Mouse (Mus musculus): ENCODE results near the gene H3f3b.
"Not testable (repeated sequence)": the region's sequence is repeated elsewhere in the genome, so short reads cannot be mapped to it uniquely, and the experiment has no call there.

H3f3b gene

DNA sequence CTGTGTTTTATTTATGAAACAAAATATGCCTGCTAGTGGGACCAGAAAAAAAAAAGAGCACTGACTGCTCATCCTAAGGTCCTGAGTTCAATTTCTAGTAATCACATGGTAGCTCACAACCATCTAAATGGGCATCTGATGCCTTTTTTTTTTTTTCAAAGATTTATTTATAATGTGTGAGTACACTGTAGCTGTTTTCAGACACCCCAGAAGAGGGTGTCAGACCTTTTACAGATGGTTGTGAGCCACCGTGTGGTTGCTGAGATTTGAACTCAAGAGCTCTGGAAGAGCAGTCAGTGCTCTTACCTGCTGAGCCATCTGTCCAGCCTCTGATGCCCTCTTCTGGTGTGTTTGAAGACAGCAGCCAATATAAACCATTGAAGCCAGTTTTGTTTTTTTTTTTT lies 7.2 kb downstream of the H3f3b start:
- DNase-seq, result no peak

DNA sequence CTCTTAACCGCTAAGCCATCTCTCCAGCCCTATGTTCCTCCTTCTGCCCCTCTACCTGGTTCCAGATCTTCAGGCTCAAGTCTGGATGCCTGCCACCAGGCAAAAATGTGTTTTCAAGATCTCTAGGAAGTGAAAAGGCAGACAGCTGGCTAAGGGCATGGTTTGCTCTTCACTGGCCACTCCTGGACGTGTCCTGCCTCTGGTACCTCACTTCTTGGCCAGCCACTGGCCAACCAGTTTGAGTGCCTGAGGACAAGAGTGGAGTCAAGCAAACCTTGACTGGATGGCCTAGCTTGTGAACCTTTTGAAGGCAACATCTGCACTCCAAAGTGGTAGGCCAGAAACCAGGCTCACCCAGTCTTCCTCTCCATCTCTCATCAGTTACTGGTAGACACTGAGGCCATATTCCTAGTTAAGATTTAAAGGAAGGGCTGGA lies 7.8 kb downstream of the H3f3b start:
- no peak for DNase-seq

DNA sequence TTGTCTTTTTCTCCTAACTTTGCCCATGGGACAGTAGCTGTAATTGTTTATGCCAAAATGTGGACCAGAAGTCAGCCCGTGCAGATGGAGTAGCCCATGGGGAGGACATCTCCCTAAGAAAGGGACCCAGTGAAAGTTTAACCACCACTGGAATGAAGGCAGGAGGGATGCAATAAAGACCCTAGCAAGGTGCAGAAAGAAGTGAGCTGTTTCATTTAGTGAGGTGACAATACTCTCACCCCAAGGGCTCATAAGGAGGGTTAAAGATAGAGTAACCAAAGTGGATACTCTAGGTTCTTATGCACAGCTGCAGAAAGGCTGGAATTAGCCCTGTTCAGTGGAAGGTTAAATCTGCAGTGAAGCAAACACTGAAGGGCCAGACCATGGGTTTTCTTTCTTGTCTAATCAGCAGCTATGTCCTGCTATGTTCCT lies 8.4 kb downstream of the H3f3b start:
- no peak for DNase-seq

DNA sequence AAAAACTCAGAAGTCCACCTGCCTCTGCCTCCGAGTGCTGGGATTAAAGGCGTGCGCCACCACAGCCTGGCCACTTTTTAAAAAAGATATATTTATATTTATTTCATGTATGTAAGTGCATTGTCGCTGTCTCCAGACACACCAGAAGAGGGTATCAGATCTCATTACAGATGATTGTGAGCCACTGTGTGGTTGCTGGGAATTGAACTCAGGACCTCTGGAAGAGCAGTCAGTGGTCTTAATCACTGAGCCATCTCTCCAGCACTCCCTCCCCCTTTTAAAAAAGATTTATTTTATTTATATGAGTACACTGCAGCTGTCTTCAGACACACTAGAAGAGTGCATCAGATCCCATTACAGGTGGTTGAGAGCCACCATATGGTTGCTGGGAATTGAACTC lies 8.9 kb downstream of the H3f3b start:
- not testable (repeated sequence) for DNase-seq

- DNase-seq, result peak in 1 of 2 experiments; percentile 32
These were observed 9.7 kb downstream of the H3f3b start for GRCm38 (mm10) chr11:116018106-116018505.

- DNase-seq, result no peak
These were observed 12.9 kb downstream of the H3f3b start for GRCm38 (mm10) chr11:116014821-116015220.

GRCm38 (mm10) chr11:116012262-116012947 lies 15.4 kb downstream of the H3f3b start, which contains the start of gene Galk1:
Galk1 (minus strand) TSS chr11:116012719.
- DNase-seq, result peak; percentile 82 to 91

DNA sequence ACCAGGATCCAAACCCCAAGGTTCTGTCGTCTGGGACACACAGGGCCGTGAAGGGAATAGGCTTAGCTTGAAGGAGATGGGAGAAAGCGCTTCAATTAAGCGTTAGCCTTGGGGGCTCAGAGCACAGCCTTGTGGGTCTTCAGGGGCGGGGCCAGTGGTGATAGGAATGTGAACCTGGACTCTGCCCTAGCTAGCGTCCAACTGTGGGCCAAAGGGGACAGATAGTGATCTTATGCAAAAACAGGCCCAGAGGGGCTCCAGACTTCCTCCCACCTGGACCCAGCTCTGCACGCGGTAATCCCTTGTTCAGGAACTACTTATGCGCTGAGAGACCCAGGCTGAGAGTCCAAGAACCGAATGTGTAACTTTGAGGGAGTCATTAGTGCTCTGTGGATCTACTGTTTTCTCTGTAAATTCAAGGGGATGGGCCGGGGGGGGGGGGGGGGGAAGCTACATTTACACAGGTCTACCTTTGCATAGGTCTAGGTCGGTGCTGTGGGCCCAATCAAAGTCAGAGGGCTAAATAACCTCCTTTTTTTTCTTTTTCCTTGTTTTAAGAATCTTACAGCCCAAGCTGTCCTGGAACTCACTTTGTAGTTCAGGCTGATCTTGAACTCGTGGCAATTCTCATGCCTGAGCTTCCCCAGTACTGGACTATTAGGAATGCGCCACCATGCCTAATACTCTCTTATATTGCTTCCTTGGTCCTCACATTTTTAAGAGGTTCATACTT lies 16.1 kb downstream of the H3f3b start:
- no peak for DNase-seq

DNA sequence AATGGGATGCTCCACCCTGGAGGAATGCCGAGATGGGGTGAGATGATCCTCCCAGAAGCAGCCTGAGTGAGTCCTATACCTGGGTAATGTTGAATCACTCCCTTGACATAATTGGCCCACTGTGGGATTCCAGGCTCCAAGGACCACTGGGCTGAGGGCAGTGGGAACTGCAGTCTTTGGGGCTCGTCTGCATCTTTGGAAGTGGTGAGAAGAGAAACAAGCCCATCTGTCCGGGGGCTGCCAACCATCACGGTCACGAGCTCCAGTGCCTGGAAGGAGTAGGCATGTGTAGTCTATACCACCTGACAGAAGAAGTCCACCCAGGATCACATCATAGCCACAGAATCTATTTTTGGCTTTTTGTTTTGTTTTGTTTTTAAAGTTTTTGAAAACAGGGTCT lies 16.8 kb downstream of the H3f3b start:
- DNase-seq, result no peak

- no peak for DNase-seq
These were observed 17.6 kb downstream of the H3f3b start for GRCm38 (mm10) chr11:116010146-116010545.

- no peak for DNase-seq
These were observed 18.1 kb downstream of the H3f3b start for GRCm38 (mm10) chr11:116009661-116010060.

GRCm38 (mm10) chr11:116008832-116009375 lies 18.9 kb downstream of the H3f3b start:
- DNase-seq, result no peak

DNA sequence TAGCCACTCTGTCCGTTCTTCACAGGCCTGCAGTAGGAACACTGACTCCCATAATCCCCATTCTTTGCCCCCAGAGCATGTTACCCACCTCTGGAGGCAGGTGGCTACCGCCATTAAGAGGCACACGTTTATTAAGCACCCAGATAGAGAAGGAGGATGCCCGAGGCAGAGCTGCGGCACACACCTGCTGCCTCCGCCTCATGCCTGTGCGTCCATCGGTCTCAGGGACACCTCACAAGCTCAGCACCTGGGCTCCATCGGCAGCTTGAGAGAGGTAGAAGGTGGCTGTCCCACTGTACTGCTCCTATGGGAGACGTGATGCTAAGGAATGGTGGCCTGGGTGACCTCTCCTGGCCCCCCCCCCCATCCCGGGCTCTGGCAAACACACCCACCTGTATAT lies 19.4 kb downstream of the H3f3b start:
- no peak for DNase-seq

GRCm38 (mm10) chr11:116007095-116007850 lies 20.5 kb downstream of the H3f3b start:
- no peak for DNase-seq

- no peak for DNase-seq
These were observed 21.9 kb downstream of the H3f3b start for GRCm38 (mm10) chr11:116005701-116006419.

- DNase-seq, result peak; percentile 66 to 77
These were observed 22.7 kb downstream of the H3f3b start for GRCm38 (mm10) chr11:116004840-116005700.

- no peak for DNase-seq
These were observed 23.5 kb downstream of the H3f3b start for GRCm38 (mm10) chr11:116004186-116004823.

DNA sequence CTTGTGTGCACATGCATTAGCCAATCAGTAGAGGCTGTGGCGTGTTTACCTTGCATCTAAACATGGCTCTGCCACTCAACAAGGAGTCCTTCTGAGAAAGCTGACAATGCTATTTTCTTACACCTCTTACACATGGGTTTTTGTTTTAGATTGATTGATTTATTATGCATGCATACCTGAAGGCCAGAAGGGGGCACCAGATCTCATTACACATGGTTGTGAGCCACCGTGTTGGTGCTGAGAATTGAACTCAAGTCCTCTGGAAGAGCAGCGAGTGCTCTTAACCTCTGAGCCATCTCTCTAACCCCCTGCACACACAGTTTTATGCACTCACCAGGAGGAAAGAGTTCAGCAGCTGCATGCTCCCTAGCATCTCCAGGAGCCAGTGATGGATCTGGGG lies 24.9 kb downstream of the H3f3b start:
- DNase-seq, result no peak

GRCm38 (mm10) chr11:116001725-116002124 lies 26.0 kb downstream of the H3f3b start:
- no peak for DNase-seq

DNA sequence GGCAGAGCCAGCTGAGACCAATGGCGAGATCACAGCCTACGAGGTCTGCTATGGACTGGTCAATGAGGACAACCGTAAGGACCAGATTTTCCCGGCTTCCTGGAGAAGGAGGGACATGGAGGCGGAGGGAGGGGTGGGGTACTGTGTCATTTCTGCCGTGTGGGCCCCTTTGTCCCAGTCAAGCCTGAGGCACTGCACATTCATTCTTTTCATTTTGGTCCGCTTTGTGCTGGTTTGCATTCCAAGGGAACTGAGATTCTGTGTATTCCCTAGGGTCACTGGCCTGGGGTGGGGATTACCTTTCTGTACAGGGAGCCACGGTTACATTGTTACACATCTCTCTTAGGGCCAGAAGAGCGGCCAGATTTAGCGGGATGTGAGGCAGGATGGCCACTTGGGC lies 27.2 kb downstream of the H3f3b start:
- no peak for DNase-seq

All from spleen, adult 18-20 months (tissue).